Mouse (Mus musculus) limb, embryonic 11.5 days (tissue): ENCODE results near the gene Rdh16f2. TPM values are rescaled to one million over a fixed set of nuclear protein-coding genes. Genes with fewer than 3 reads are reported as not detected.
"Not testable (repeated sequence)": the region's sequence is repeated elsewhere in the genome, so short reads cannot be mapped to it uniquely, and the experiment has no call there.

Source experiments
- ATAC-seq: fragments of 200-750 bp; cut with Nextera tagmentation; 2 replicates; pipeline ENCODE4 v1.8.0; 2017; ENCODE audit warnings: low read depth; ENCODE audit not compliant: insufficient number of reproducible peaks, low FRiP score, low TSS enrichment
- DNase-seq: peaks from one replicate; pipeline ENCODE4 v3.0.0-alpha.2; 2015; ENCODE audit warnings: low spot score
- H3K27ac ChIP-seq: fragments of 300-500 bp; sonication (generic); replicated peaks from 2 replicates; pipeline ENCODE4 v1.5.1; 2014; ENCODE audit warnings: low read depth, mild to moderate bottlenecking, low read length
- H3K27me3 ChIP-seq: fragments of 300-500 bp; sonication (generic); 2 replicates; pipeline ENCODE4 v1.6.1; 2014; ENCODE audit warnings: mild to moderate bottlenecking, low read length, mixed read lengths; ENCODE audit not compliant: control insufficient read depth, insufficient read depth
- H3K36me3 ChIP-seq: fragments of 300-500 bp; sonication (generic); 2 replicates; pipeline ENCODE4 v1.6.1; 2014; ENCODE audit warnings: mild to moderate bottlenecking, low read length, moderate library complexity, mixed read lengths; ENCODE audit not compliant: control insufficient read depth, insufficient read depth
- H3K4me1 ChIP-seq: fragments of 300-500 bp; sonication (generic); 2 replicates; pipeline ENCODE4 v1.6.1; 2014; ENCODE audit warnings: low read length, mixed read lengths; ENCODE audit not compliant: control insufficient read depth, insufficient read depth
- H3K4me2 ChIP-seq: fragments of 300-500 bp; sonication (generic); 2 replicates; pipeline ENCODE4 v1.6.1; 2014; ENCODE audit warnings: low read depth, mild to moderate bottlenecking, moderate library complexity; ENCODE audit not compliant: severe bottlenecking
- H3K4me3 ChIP-seq: fragments of 300-500 bp; sonication (generic); 2 replicates; pipeline ENCODE4 v1.5.1; 2014; ENCODE audit warnings: low read depth, low read length
- H3K9ac ChIP-seq: fragments of 300-500 bp; sonication (generic); 2 replicates; pipeline ENCODE4 v1.6.1; 2014; ENCODE audit warnings: mild to moderate bottlenecking, low read length
- H3K9me3 ChIP-seq: fragments of 300-500 bp; sonication (generic); 2 replicates; pipeline ENCODE4 v1.6.1; 2016; ENCODE audit warnings: low read length; ENCODE audit not compliant: control insufficient read depth
- WGBS: fragments of 180-500 bp; shearing (Covaris S2); extraction: QIAGEN DNeasy Blood & Tissue Kit; methylation state at CpG from one replicate; pipeline ENCODE4 v1.1.7; 2014; 5-methylcytosine and 5-hydroxymethylcytosine counted together
- polyA plus RNA-seq: library from polyadenylated mRNA; unstranded; fragments of >200 nt; fragmentation: Nextera tagmentation; extraction: Ambion mirVana; gene quantifications from 2 replicates; pipeline ENCODE4 v1.2.1, GENCODE M21; 2014

Rdh16f2 gene
- polyA plus RNA-seq, 1 experiment from 2014 or later: not detected

DNA sequence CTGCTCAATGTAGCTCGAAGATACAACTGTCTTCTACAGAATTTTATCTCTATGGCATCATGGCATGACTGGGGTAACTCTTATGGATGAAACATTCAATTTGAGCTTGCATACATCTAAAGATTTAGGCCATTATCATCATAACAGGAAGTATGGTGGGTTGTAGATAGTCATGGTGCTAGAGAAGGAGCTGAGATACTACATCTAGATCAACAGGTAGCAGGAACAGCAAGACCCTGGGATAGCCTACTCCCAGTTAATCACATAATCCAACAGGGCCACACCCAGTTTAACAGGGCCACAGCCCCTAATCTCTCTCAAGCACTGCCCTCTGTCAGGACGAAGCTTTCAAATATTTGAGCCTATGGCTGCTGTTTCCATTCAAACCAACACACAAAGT lies 25.5 kb upstream of the Rdh16f2 start:
- DNase-seq: no peak
- 76% methylated on average over 2 of the region's 2 CpGs for WGBS
- Histone ChIP-seq H3K27me3 (no peaks in the 10 kb centered on the region), H3K9ac (no peak overlapping the region), H3K4me2 (no peak overlapping the region), H3K9me3 (no peaks in the 10 kb centered on the region), H3K4me1 (no peaks in the 10 kb centered on the region), H3K4me3 (no peak overlapping the region), H3K36me3 (no peaks in the 10 kb centered on the region), H3K27ac (no peak overlapping the region)
- ATAC-seq: no peak

DNA sequence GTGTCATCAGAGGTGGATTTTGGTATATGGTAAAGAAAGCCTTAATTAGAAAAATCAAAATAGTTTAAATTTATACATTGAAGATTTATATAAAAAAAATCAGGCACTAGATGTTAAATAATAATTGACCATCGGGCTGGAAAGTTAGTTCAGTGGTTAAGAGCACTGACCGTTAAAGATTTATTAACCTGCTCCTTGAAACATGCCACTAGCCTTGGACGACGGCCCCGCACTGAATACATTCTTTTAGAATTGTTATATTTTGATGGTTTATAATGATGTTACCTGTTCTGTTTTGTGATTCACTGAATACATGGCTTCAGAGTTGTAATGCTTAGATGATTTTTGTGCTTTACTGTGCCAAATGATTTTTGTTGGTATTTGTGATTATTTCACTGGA lies 20.3 kb upstream of the Rdh16f2 start:
- not testable (repeated sequence) for H3K9ac ChIP-seq, H3K4me1 ChIP-seq, H3K9me3 ChIP-seq, H3K4me2 ChIP-seq, ATAC-seq, H3K27me3 ChIP-seq, H3K4me3 ChIP-seq, H3K27ac ChIP-seq, DNase-seq, H3K36me3 ChIP-seq
- WGBS: 91% methylated on average over 5 of the region's 5 CpGs

DNA sequence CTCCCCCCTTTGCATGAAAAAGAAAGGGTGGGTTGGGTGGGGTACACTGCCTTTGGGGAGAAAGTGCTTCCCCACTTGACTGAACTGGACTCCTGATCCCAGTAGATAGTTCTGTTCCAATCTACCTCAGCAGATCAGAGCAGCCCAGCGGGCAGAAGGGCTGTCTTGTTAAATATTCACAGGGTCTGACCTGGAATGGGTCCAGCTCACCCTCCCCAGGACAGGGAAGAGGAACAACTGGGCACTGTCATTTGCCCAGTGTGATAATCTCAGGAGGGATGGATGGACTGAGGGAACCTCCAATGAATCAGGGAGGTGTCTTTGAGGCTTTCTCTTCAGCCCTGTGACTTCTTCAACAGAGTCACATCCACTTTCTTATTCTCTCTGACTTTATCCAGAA lies 18.2 kb upstream of the Rdh16f2 start:
- no peaks in the 10 kb centered on the region for H3K9me3 ChIP-seq
- no peaks in the 10 kb centered on the region for H3K36me3 ChIP-seq
- H3K4me2 ChIP-seq: no peak overlapping the region
- no peaks in the 10 kb centered on the region for H3K27me3 ChIP-seq
- no peak overlapping the region for H3K9ac ChIP-seq
- WGBS: 77% methylated on average over 1 of the region's 1 CpGs
- DNase-seq (no peak), ATAC-seq (no peak)
- no peak overlapping the region for H3K27ac ChIP-seq
- no peak overlapping the region for H3K4me3 ChIP-seq
- no peaks in the 10 kb centered on the region for H3K4me1 ChIP-seq

DNA sequence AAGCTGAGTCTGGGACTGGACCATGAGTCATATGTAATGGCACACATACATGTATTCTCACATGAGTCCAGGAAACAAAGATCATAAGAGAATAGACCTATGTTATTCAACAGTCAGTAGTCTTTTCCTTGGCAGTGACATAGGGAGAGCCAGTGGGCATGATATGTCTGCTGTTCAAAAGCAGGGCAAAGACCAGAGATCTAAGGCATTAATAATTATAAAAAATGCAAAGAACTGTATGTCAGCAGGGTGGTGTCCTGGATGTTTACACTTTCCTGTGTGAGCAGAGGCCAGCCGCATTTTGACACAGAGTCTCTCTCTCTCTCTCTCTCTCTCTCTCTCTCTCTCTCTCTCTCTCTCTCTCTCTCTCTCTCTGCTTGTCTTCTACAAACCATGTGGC lies 16.6 kb upstream of the Rdh16f2 start, which contains the start of gene Rdh19:
Rdh19 (plus strand) TSS at position 301 of the 400 bp plus-strand sequence.
- ATAC-seq (no peak), DNase-seq (no peak)
- Histone ChIP-seq H3K4me1 (no peaks in the 10 kb centered on the region), H3K27ac (no peak within 1 kb of the TSS), H3K36me3 (no peaks in the 10 kb centered on the region), H3K9me3 (no peaks in the 10 kb centered on the region), H3K4me3 (no peak within 1 kb of the TSS), H3K9ac (no peak within 1 kb of the TSS), H3K27me3 (no peaks in the 10 kb centered on the region), H3K4me2 (no peak within 1 kb of the TSS)
- 87% methylated on average over 1 of the region's 1 CpGs for WGBS

DNA sequence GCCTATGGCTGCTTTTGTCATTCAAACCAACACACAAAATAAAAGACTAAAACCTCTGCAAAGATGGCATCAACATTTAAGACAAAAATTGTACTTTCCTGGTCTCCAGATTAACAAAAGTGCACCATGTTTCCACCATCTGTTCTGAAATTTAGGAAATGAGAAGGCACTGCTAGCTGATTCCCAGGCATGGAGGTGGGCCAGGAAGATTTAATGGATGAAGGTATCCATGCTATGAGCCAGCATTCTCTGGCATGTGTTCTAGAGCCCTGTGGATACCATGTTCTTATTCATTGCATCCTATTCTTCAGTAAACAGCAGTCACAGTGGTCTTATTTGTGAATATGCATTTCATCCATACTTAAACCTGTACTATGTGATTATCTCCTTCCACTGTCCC lies 9.9 kb upstream of the Rdh16f2 start:
- H3K27ac ChIP-seq: no peak overlapping the region
- H3K4me3 ChIP-seq: no peak overlapping the region
- H3K27me3 ChIP-seq: no peaks in the 10 kb centered on the region
- no peaks in the 10 kb centered on the region for H3K36me3 ChIP-seq
- no peak overlapping the region for H3K4me2 ChIP-seq
- no peaks in the 10 kb centered on the region for H3K4me1 ChIP-seq
- H3K9ac ChIP-seq: no peak overlapping the region
- ATAC-seq: no peak
- no peak for DNase-seq
- no peaks in the 10 kb centered on the region for H3K9me3 ChIP-seq

DNA sequence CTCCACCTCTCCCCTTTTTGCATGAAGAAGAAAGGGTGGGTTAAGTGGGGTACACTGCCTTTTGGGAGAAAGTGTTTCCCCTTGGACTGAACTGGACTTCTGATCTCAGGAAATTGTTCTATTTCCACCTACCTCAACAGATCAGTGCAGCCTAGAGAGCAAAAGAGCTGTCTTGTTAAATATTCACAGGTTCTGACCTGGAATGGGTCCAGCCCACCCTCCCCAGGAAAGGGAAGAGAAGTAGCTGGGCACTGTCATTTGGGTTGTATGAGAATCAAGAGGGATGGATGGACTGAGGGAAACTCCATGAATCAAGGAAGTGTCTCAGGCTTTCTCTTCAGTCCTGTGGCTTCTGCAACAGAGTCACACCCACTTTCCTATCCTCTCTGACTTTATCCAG lies 1.3 kb upstream of the Rdh16f2 start:
- DNase-seq (no peak), ATAC-seq (no peak)
- Histone ChIP-seq H3K4me2 (no peak overlapping the region), H3K4me1 (no peaks in the 10 kb centered on the region), H3K36me3 (no peaks in the 10 kb centered on the region), H3K27me3 (no peaks in the 10 kb centered on the region), H3K9ac (no peak overlapping the region), H3K27ac (no peak overlapping the region), H3K4me3 (no peak overlapping the region), H3K9me3 (no peaks in the 10 kb centered on the region)

DNA sequence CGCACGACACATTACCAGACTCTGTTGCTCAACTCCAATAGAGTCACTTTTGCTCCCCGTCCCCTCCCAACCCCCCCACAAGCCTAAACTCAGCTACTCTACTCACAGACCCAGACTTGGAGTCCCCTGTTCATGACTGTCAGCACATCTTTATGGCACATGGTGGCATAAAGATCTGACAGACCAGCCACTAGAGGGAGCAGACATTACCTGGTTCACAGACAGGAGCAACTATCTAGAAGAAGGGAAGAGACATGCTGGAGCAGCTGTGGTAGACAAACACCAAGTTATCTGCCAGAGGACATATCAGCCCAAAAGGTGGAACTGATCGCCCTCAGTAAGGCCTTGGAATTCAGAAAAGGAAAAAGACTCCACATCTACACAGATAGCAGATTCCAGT lies 6.2 kb downstream of the Rdh16f2 start:
- Histone ChIP-seq H3K4me1 (no peaks in the 10 kb centered on the region), H3K27me3 (no peaks in the 10 kb centered on the region), H3K9ac (no peak overlapping the region), H3K36me3 (no peaks in the 10 kb centered on the region), H3K4me2 (no peak overlapping the region), H3K9me3 (no peaks in the 10 kb centered on the region), H3K4me3 (no peak overlapping the region), H3K27ac (no peak overlapping the region)
- ATAC-seq: no peak
- no peak for DNase-seq
- 78% methylated on average over 4 of the region's 4 CpGs for WGBS

DNA sequence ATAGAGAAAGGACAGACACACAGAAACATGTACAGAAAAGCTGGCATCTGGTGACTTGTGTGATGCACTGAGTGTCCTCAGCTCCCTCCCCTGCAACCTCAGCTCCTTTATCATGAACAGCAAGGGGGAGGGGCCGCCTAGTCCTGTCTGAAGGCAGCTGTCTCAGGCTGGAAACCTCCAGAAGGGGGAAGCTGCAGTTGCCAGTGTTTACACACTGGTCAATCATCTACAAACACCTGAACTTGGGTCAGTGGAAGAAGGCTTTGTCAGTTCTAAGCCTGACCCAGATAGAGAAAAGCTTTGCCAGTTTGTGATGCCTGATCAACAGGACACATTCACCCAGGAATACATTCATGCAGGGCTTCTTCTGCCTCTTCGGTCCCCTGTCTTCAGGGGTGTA lies 11.4 kb downstream of the Rdh16f2 start:
- H3K27me3 ChIP-seq: no peaks in the 10 kb centered on the region
- no peak overlapping the region for H3K9ac ChIP-seq
- ATAC-seq (no peak), DNase-seq (no peak)
- WGBS: 48% methylated on average over 2 of the region's 2 CpGs
- H3K27ac ChIP-seq: no peak overlapping the region
- H3K36me3 ChIP-seq: no peaks in the 10 kb centered on the region
- no peak overlapping the region for H3K4me3 ChIP-seq
- no peaks in the 10 kb centered on the region for H3K9me3 ChIP-seq
- no peak overlapping the region for H3K4me2 ChIP-seq
- no peaks in the 10 kb centered on the region for H3K4me1 ChIP-seq

DNA sequence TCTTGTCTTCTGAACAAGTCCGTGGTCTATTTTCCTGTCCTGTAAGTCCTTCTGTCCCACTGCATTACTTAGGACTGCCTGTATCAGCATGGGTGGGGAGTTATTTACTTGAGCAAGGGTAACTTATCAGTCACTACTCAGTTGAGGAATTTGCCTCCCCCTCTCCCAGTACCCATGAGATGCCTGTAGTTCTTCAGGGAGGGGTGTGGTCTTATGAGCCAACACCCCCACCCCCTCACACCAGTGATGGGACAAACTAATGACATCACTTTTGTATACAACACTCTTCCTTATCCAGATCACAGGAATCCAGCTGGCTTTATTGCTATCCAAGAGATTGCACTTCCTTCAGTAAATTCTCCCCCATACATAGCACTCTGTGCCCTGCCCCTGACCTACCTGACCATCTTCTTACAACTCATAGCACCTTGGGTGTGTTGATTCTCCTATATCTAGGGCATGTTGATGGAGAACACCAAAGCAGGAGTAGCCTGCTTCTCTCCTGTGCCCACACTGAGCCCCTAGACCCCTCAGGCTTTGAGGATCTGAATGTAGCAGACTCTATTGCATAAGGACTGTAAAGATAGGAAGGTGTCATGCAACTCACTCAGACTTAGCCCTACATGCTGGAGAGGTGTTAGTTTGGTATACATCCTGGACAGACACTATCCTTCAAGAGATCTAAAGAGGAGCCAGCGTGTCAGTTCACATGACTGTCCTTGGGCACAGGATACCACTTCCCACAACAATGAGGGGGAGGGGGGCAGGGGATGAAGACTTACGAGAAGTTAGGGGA lies 12.2 kb downstream of the Rdh16f2 start:
- Histone ChIP-seq H3K4me3 (no peak overlapping the region), H3K9me3 (no peaks in the 10 kb centered on the region), H3K4me1 (no peaks in the 10 kb centered on the region), H3K4me2 (no peak overlapping the region), H3K36me3 (no peaks in the 10 kb centered on the region), H3K27me3 (no peaks in the 10 kb centered on the region), H3K27ac (no peak overlapping the region), H3K9ac (no peak overlapping the region)
- no peak for DNase-seq
- WGBS: 75% methylated on average over 3 of the region's 3 CpGs
- no peak for ATAC-seq
